Mouse (Mus musculus) brain, embryonic 14.5 days (tissue): ENCODE measurements around the gene Tacr2.

Experiments
- CTCF ChIP-seq: fragments of 200-500 bp; IDR thresholded peaks from 2 replicates; pipeline ENCODE4 v1.5.1; 2012; ENCODE audit warnings: inconsistent platforms, mild to moderate bottlenecking, moderate library complexity, borderline replicate concordance; ENCODE audit not compliant: insufficient read depth, insufficient read length; ENCODE audit errors: extremely low read depth
- POLR2A ChIP-seq: fragments of 200-500 bp; IDR thresholded peaks from 2 replicates; pipeline ENCODE4 v1.6.1; 2012; ENCODE audit warnings: mild to moderate bottlenecking, inconsistent platforms, borderline replicate concordance; ENCODE audit not compliant: poor library complexity, insufficient read depth, insufficient read length, severe bottlenecking; ENCODE audit errors: extremely low read depth

DNA sequence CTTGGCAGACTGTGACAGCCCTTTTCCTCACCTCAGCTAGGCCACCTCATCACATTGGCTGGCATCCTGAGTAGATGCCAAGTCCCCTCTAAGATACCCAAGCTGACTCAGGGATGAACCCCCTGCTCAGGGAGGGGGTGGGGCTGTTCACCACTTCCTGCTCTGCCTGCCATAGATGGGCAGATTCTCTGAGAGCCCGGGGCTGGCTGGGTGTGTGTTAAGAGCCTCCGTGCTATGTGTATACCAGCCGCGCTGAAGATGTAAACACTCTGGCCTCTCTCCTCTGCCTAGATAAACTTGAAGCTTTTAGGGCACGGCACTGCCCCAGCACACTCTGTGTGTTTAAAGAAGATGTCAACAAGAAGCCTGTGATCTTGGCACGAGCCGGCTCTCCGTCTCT, 4.4 kb upstream of the Tacr2 start:
- no peak for TF ChIP-seq CTCF
- TF ChIP-seq POLR2A, result no peak
